Mouse (Mus musculus) ES-Bruce4 (cell line): Measurements from ENCODE around the gene Tle2.

ENCODE experiments used
- CTCF ChIP-seq: IDR thresholded peaks from one replicate; pipeline ENCODE4 v1.8.1; 2011; ENCODE audit warnings: low read depth, low read length
- EP300 ChIP-seq: IDR thresholded peaks from 2 replicates; pipeline ENCODE4 v1.6.1; 2011; ENCODE audit warnings: low read depth, low read length; ENCODE audit not compliant: insufficient read depth
- POLR2A ChIP-seq: IDR thresholded peaks from one replicate; pipeline ENCODE4 v1.8.1; 2011; ENCODE audit warnings: low read length; ENCODE audit not compliant: insufficient read depth

GRCm38 (mm10) chr10:81542727-81543460 is 31.5 kb upstream of the Tle2 start:
- TF ChIP-seq POLR2A (no peak), CTCF (no peak), EP300 (no peak; the same call in 1 of the 2 replicates)
